Mouse (Mus musculus): ENCODE measurements around the gene Try4. TPM values are rescaled to one million over a fixed set of nuclear protein-coding genes. Genes with fewer than 3 reads are reported as not detected.
"Not testable (repeated sequence)": the region's sequence is repeated elsewhere in the genome, so short reads cannot be mapped to it uniquely, and the experiment has no call there.

The Try4 gene
- not detected in 2 replicates for polyA plus RNA-seq (2016; fragmentation: Nextera tagmentation; extraction: Ambion mirVana)

DNA sequence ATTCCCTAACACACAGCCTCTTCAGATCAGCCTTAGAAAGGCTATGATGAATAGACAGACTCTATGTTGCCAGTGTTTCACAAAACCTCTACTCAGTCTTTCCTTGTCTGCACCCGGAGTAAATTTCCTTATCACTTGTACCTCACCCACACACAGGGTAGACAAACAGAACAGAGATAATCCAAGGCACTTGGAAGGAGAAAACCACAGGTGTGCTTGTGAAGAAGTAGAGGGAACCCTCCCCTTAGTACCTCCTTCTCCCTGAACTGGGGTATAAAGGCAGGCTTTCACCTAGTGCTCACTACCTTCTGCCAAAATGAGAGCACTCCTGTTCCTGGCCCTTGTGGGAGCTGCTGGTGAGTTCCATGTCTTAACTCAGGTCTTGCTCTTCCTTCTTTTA lies at the start of gene Try4:
Try4 (plus strand) TSS at position 301 of the 400 bp plus-strand sequence.
- Histone ChIP-seq H3K4me3 (no peak within 1 kb of the TSS), H3K4me1 (replicated peaks) (no peaks in the 10 kb centered on the region), H3K27ac (no peak within 1 kb of the TSS), H3K9me3 (no peaks in the 10 kb centered on the region), H3K27me3 (ENCODE audit: insufficient read depth, poor library complexity, severe bottlenecking) (no peaks in the 10 kb centered on the region), H3K36me3 (no peaks in the 10 kb centered on the region)
- WGBS = 77% methylated on average over 1 of the region's 1 CpGs
- DNase-seq (ENCODE audit: low spot score) = no peak

DNA sequence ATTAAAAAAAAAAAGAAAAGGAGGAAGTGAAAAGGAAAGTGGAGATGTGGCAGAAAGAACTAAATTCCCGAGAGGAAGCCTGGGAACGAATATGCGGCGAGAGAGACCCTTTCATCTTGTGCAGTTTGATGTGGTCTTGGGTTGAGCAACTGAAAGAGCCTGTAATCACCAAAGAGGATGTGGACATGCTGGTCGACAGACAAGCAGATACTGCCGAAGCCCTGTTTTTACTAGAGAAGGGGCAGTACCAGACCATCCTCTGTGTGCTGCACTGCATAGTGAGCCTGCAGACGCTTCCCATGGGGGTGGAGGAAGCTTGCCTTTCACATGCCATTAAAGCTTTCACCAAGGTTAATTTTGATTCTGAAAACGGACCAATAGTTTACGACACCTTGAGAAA lies 48.8 kb upstream of the Try4 start:
- 88% methylated on average over 9 of the region's 9 CpGs for WGBS
- DNase-seq (ENCODE audit: low spot score); H3K4me3 ChIP-seq: not testable (repeated sequence)

DNA sequence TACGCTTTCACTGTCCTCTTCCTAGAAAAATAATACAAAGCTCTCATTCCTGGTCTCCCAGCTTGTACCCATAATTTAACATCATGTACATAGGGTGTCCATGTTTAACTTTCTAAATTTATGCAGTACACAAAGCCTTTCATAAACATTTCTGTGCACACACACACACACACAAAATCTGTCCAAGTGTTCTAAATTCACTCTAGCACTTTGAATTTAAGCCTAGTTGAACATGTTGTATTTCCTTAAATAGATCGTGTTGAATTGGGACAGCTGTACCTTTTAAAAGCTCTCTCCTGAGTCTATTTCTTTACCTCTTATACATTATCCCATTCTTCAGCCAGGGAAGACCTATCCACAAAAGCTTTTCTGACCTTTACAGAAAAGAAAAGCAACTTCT lies 45.6 kb upstream of the Try4 start:
- Histone ChIP-seq H3K27ac (no peak overlapping the region), H3K4me1 (replicated peaks) (no peaks in the 10 kb centered on the region), H3K27me3 (ENCODE audit: insufficient read depth, poor library complexity, severe bottlenecking) (no peaks in the 10 kb centered on the region), H3K36me3 (no peaks in the 10 kb centered on the region), H3K4me3 (no peak overlapping the region), H3K9me3 (no peaks in the 10 kb centered on the region)
- DNase-seq (ENCODE audit: low spot score) = no peak
- 88% methylated on average over 2 of the region's 2 CpGs for WGBS

More for the DNA sequence above, 48.8 kb upstream of the Try4 start:
- H3K9me3 ChIP-seq; H3K36me3 ChIP-seq; H3K4me1 ChIP-seq (replicated peaks); H3K27me3 ChIP-seq (ENCODE audit: insufficient read depth, poor library complexity, severe bottlenecking); H3K27ac ChIP-seq: not testable (repeated sequence)

DNA sequence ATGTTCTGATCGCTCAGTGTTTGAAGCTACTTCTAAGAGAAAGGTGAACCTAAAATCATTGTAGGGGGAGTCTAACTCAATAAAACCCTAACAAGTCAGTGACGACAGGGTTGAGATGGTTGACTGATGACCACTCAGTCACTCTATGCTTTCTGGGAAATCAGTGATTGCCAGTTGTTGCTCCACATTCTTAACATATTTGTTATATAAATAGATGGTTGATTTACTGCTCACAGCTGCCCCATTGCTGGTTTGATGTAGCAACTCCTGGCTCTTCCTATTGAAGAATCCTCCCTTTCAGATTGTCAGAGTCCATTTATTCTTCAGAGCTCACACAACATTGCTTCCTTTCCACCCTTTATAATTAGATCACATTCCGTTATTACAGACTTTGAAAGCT lies 44.6 kb upstream of the Try4 start:
- Histone ChIP-seq H3K27me3 (ENCODE audit: insufficient read depth, poor library complexity, severe bottlenecking) (no peaks in the 10 kb centered on the region), H3K36me3 (no peaks in the 10 kb centered on the region), H3K27ac (no peak overlapping the region), H3K4me1 (replicated peaks) (no peaks in the 10 kb centered on the region), H3K9me3 (no peaks in the 10 kb centered on the region), H3K4me3 (no peak overlapping the region)
- DNase-seq (ENCODE audit: low spot score) = no peak
- WGBS = 90% methylated on average over 3 of the region's 3 CpGs

DNA sequence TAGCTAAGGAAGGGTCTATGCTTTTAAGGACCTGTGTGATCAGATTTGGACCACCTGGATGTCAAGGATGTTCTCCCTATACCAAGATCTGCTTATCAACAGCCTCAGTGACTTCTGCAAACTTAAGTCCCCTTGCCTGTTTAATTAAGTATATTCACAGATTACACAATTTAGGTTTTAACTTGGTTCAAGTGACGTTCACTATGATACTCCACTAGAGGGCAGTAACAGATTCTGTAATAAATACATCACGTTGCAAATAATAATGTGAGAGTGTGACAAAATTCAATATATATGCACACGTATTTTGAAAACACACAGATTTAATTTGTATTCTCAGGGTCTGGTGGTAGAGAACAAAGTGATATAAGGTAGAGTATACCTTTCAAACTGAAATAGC lies 39.3 kb upstream of the Try4 start:
- 56% methylated on average over 3 of the region's 3 CpGs for WGBS
- DNase-seq (ENCODE audit: low spot score) = no peak
- Histone ChIP-seq H3K27ac (no peak overlapping the region), H3K9me3 (peaks cover 7% of the 10 kb centered on the region; the same call in 1 of the 2 replicates), H3K27me3 (ENCODE audit: insufficient read depth, poor library complexity, severe bottlenecking) (no peaks in the 10 kb centered on the region), H3K4me3 (no peak overlapping the region), H3K36me3 (no peaks in the 10 kb centered on the region), H3K4me1 (replicated peaks) (no peaks in the 10 kb centered on the region)

DNA sequence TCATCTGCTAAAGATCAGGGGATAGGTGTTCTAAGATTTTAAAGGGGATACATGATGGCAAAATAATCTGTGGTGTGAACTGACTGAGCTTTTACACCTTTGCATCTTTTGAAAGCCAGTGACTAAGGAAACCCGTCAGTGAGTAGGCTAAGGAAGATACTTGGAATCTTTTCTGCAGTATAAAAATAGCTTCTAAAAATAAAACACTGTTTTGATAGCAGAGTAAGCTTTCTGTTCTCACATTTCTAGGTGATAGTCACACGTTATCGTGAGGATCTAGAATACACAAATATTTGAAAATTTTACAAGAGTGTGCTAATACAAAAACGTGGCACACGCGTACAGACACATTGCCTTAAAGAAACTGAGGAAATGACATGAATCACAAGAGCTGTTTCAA lies 35.9 kb upstream of the Try4 start:
- no peak for DNase-seq (ENCODE audit: low spot score)
- Histone ChIP-seq H3K27ac (no peak overlapping the region), H3K9me3 (peaks cover 7% of the 10 kb centered on the region; the same call in 1 of the 2 replicates), H3K4me3 (no peak overlapping the region), H3K4me1 (replicated peaks) (no peaks in the 10 kb centered on the region), H3K27me3 (ENCODE audit: insufficient read depth, poor library complexity, severe bottlenecking) (no peaks in the 10 kb centered on the region), H3K36me3 (no peaks in the 10 kb centered on the region)
- 93% methylated on average over 6 of the region's 6 CpGs for WGBS

DNA sequence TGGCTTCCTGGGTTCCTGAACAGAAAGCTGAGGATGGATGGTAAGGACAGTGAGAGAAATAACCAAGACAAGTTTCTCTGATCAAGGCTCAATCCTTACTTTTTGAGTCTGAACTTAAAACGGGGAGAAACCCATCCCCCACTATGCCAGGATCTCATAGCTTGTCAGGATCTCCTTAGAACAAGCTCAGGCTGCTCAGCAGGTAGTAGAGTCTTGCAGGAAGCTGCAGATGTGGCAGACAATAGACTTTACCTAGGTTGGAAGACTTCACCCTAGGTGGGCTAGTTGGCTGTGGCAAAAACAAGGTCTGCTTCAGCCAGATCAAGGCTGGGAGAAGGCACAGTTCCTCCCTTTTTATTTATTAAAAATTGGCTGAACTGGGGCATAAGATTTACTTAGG lies 3.8 kb upstream of the Try4 start:
- Histone ChIP-seq H3K4me3 (no peak overlapping the region), H3K27me3 (ENCODE audit: insufficient read depth, poor library complexity, severe bottlenecking) (no peaks in the 10 kb centered on the region), H3K4me1 (replicated peaks) (no peaks in the 10 kb centered on the region), H3K9me3 (no peaks in the 10 kb centered on the region), H3K27ac (no peak overlapping the region), H3K36me3 (no peaks in the 10 kb centered on the region)
- 11% methylated on average over 1 of the region's 1 CpGs for WGBS
- no peak for DNase-seq (ENCODE audit: low spot score)

DNA sequence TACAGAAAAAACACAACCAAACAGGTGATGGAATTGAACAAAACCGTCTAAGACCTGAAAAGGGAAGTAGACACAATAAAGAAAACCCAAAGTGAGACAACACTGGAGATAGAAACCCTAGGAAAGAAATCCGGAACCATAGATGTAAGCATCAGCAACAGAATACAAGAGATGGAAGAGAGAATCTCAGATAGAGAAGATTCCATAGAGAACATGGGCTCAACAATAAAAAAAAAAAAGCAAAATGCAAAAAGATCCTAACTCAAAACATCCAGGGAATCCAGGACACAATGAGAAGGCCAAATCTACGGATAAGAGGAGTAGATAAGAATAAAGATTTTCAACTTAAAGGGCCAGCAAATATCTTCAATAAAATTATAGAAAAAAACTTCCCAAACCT lies 14.7 kb downstream of the Try4 start, which contains the start of gene Try5:
Try5 (minus strand) TSS at position 101 of the 400 bp plus-strand sequence.
- not testable (repeated sequence) for H3K27ac ChIP-seq; H3K36me3 ChIP-seq; H3K4me1 ChIP-seq (replicated peaks); DNase-seq (ENCODE audit: low spot score); H3K4me3 ChIP-seq; H3K9me3 ChIP-seq; H3K27me3 ChIP-seq (ENCODE audit: insufficient read depth, poor library complexity, severe bottlenecking)
- 79% methylated on average over 3 of the region's 3 CpGs for WGBS

DNA sequence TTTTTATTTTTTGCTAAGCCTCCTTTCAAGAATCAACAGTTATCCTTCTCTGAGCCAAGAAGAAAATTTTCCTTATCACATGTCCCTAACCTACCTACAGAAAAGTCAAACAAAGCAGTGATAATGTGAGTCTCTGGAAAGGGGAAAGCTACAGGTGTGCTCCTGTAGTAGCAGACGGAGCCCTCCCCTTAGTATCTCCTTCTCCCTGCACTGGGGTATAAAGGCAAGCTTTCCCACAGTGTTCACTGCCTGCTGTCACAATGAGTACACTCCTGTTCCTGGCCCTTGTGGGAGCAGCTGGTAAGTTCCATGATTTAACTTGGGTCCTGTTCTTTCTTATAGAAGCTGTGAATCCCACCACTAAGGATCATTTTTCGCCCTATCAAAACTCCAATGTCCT lies 51.9 kb downstream of the Try4 start, which contains the start of gene Try10:
Try10 (plus strand) TSS at position 174 of the 400 bp plus-strand sequence.
- no peak within 1 kb of the TSS for H3K27ac ChIP-seq
- H3K4me1 ChIP-seq (replicated peaks) = no peaks in the 10 kb centered on the region
- H3K36me3 ChIP-seq = no peaks in the 10 kb centered on the region
- no peaks in the 10 kb centered on the region for H3K27me3 ChIP-seq (ENCODE audit: insufficient read depth, poor library complexity, severe bottlenecking)
- DNase-seq (ENCODE audit: low spot score) = no peak
- no peak within 1 kb of the TSS for H3K4me3 ChIP-seq
- no peaks in the 10 kb centered on the region for H3K9me3 ChIP-seq
- 83% methylated on average over 2 of the region's 2 CpGs for WGBS

Other genes with a start within 250 kb of the Try4 start
- not detected in 2 replicates for gene Try5, start 14.6 kb downstream of the Try4 start, polyA plus RNA-seq (2016; fragmentation: Nextera tagmentation; extraction: Ambion mirVana)
- gene Try10, start 51.8 kb downstream of the Try4 start, polyA plus RNA-seq (2016; fragmentation: Nextera tagmentation; extraction: Ambion mirVana) = not detected in 2 replicates
- gene Prss3, start 75.4 kb downstream of the Try4 start, polyA plus RNA-seq (2016; fragmentation: Nextera tagmentation; extraction: Ambion mirVana) = not detected in 2 replicates
- not detected in 2 replicates for gene Gm5771, start 90.1 kb downstream of the Try4 start, polyA plus RNA-seq (2016; fragmentation: Nextera tagmentation; extraction: Ambion mirVana)
- not detected in 2 replicates for gene Gm10334, start 143.9 kb downstream of the Try4 start, polyA plus RNA-seq (2016; fragmentation: Nextera tagmentation; extraction: Ambion mirVana)
- gene Prss1, start 156.7 kb downstream of the Try4 start, polyA plus RNA-seq (2016; fragmentation: Nextera tagmentation; extraction: Ambion mirVana) = not detected in 2 replicates
- not detected in 2 replicates for gene Prss2, start 219.5 kb downstream of the Try4 start, polyA plus RNA-seq (2016; fragmentation: Nextera tagmentation; extraction: Ambion mirVana)

Measured in hindbrain, embryonic 10.5 days (tissue).